ENCODE assay signal across 1 mouse cellular context in genomic region chr2:36152401-36152800, GRCm38 (mm10). TPM values are rescaled to one million over a fixed set of nuclear protein-coding genes. Genes with fewer than 3 reads are reported as not detected.
"Had no signal": no experiment of that assay in that cellular context is flagged by ENCODE, and none has a peak within 500 bp of the region (broad histone marks: within the 10 kb centered on the region; RNA-seq: fewer than 3 reads in every experiment).

No protein-coding gene starts in this region.

RNA-seq across cellular contexts. Expression of gene Lhx6, which starts 47.2 kb away (rescaled TPM):
- polyA plus RNA-seq: macrophage had no signal
